Mouse (Mus musculus) hindbrain, embryonic 16.5 days (tissue): ENCODE results near the gene Gkn3. TPM values are rescaled to one million over a fixed set of nuclear protein-coding genes. Genes with fewer than 3 reads are reported as not detected.

Experiments used
- polyA plus RNA-seq: library from polyadenylated mRNA; unstranded; fragments of >200 nt; fragmentation: Nextera tagmentation; extraction: Ambion mirVana; gene quantifications from 2 replicates; pipeline ENCODE4 v1.2.1, GENCODE M21; 2015

The Gkn3 gene
- polyA plus RNA-seq, 1 experiment from 2014 or later = 0.93 TPM

Other genes starting within 250 kb of the Gkn3 start
- gene Antxr1, start 53.1 kb downstream of the Gkn3 start, polyA plus RNA-seq = 4.4 and 5.3 TPM in 2 replicates
- gene Gkn1, start 38.0 kb downstream of the Gkn3 start, polyA plus RNA-seq = not detected in 2 replicates
- not detected in 2 replicates for gene Gkn2, start 15.6 kb downstream of the Gkn3 start, polyA plus RNA-seq
- gene Bmp10, start 40.1 kb upstream of the Gkn3 start, polyA plus RNA-seq = not detected in 2 replicates
- gene Arhgap25, start 144.3 kb upstream of the Gkn3 start, polyA plus RNA-seq = 2.1 and 2.2 TPM in 2 replicates
- 2.2 and 2.7 TPM in 2 replicates for gene Prokr1, start 201.8 kb upstream of the Gkn3 start, polyA plus RNA-seq